Mouse (Mus musculus) hindbrain, postnatal 0 days (tissue): ENCODE results near the gene Celf2. TPM values are rescaled to one million over a fixed set of nuclear protein-coding genes. Genes with fewer than 3 reads are reported as not detected.
A peak's percentile ranks its signal among the peaks of the same experiment; 100 is the strongest.

Experiments used
- ATAC-seq: fragments of 200-750 bp; cut with Nextera tagmentation; 2 replicates; pipeline ENCODE4 v1.8.0; 2017; ENCODE audit warnings: mild to moderate bottlenecking, moderate TSS enrichment, moderate library complexity
- DNase-seq: peaks from one replicate; pipeline ENCODE4 v3.0.0-alpha.2; 2015; ENCODE audit warnings: low spot score
- H3K27ac ChIP-seq: fragments of 300-500 bp; sonication (generic); 2 replicates; pipeline ENCODE4 v1.5.1; 2014; ENCODE audit warnings: mild to moderate bottlenecking
- H3K27me3 ChIP-seq: fragments of 300-500 bp; sonication (generic); 2 replicates; pipeline ENCODE4 v1.6.1; 2014; ENCODE audit warnings: low read length, mixed read lengths; ENCODE audit not compliant: insufficient read depth
- H3K36me3 ChIP-seq: fragments of 300-500 bp; sonication (generic); 2 replicates; pipeline ENCODE4 v1.6.1; 2014; ENCODE audit warnings: low read length, mixed read lengths; ENCODE audit not compliant: insufficient read depth
- H3K4me1 ChIP-seq: fragments of 300-500 bp; sonication (generic); 2 replicates; pipeline ENCODE4 v1.6.1; 2014; ENCODE audit warnings: antibody characterized with exemption, low read length, mixed read lengths; ENCODE audit not compliant: insufficient read depth
- H3K4me2 ChIP-seq: fragments of 300-500 bp; sonication (generic); 2 replicates; pipeline ENCODE4 v1.6.1; 2014; ENCODE audit warnings: low read depth, mild to moderate bottlenecking, low read length, moderate library complexity, mixed read lengths
- H3K4me3 ChIP-seq: fragments of 300-500 bp; sonication (generic); 2 replicates; pipeline ENCODE4 v1.5.1; 2014; ENCODE audit warnings: low read length
- H3K9ac ChIP-seq: fragments of 300-500 bp; sonication (generic); replicated peaks from 2 replicates; pipeline ENCODE4 v1.6.1; 2014; ENCODE audit warnings: mild to moderate bottlenecking, low read length, moderate library complexity, mixed read lengths
- H3K9me3 ChIP-seq: fragments of 300-500 bp; sonication (generic); 2 replicates; pipeline ENCODE4 v1.6.1; 2016; ENCODE audit warnings: low read length, mixed read lengths
- CTCF ChIP-seq: IDR thresholded peaks from 2 replicates; pipeline ENCODE4 v1.5.1; 2016; ENCODE audit warnings: antibody characterized with exemption, control low read depth, low read depth
- WGBS: fragments of 180-500 bp; shearing (Covaris S2); extraction: QIAGEN DNeasy Blood & Tissue Kit; methylation state at CpG from one replicate; pipeline ENCODE4 v1.1.7; 2014; 5-methylcytosine and 5-hydroxymethylcytosine counted together
- polyA plus RNA-seq: library from polyadenylated mRNA; unstranded; fragments of >200 nt; fragmentation: Nextera tagmentation; extraction: Ambion mirVana; gene quantifications from 2 replicates; pipeline ENCODE4 v1.2.1, GENCODE M21; 2015
- total RNA-seq: library from RNA; depleted of rRNA; stranded (reverse); fragments of >200 nt; gene quantifications from 2 replicates; pipeline ENCODE4 v1.2.3, GENCODE M21; 2014

Celf2 gene
- total and polyA plus RNA-seq, 2 experiments from 2014 or later, result 110 to 160 TPM

- no peak overlapping the region for H3K4me2 ChIP-seq
- H3K27me3 ChIP-seq, result no peaks in the 10 kb centered on the region
- ATAC-seq (no peak), DNase-seq (peak; percentile 40)
- no peaks in the 10 kb centered on the region for H3K9me3 ChIP-seq
- no peaks in the 10 kb centered on the region; the same call in 1 of the 2 replicates for H3K4me1 ChIP-seq
- no peak overlapping the region for H3K4me3 ChIP-seq
- H3K9ac ChIP-seq, result no peak overlapping the region
- 27% methylated on average over 10 of the region's 10 CpGs for WGBS
- TF ChIP-seq CTCF, result no peak
- H3K27ac ChIP-seq, result no peak overlapping the region; the same call in 1 of the 2 replicates
- H3K36me3 ChIP-seq, result peaks cover 7% of the 10 kb centered on the region; the same call in 1 of the 2 replicates
Measured at GRCm38 (mm10) chr2:6545127-6545931, 964.0 kb downstream of the Celf2 start.

GRCm38 (mm10) chr2:6543650-6544049 lies 965.7 kb downstream of the Celf2 start:
- no peak for ATAC-seq
- Histone ChIP-seq H3K27me3 (no peaks in the 10 kb centered on the region), H3K27ac (no peak overlapping the region), H3K4me3 (no peak overlapping the region), H3K9me3 (no peaks in the 10 kb centered on the region), H3K9ac (no peak overlapping the region), H3K36me3 (peaks cover 7% of the 10 kb centered on the region; the same call in 1 of the 2 replicates), H3K4me1 (no peaks in the 10 kb centered on the region; the same call in 1 of the 2 replicates), H3K4me2 (no peak overlapping the region)
- WGBS, result 90% methylated on average over 5 of the region's 5 CpGs
- DNase-seq, result no peak
- no peak for TF ChIP-seq CTCF

GRCm38 (mm10) chr2:6542556-6543180 lies 966.7 kb downstream of the Celf2 start:
- no peak for DNase-seq
- ATAC-seq, result no peak
- no peak overlapping the region for H3K4me3 ChIP-seq

GRCm38 (mm10) chr2:6540825-6541224 lies 968.5 kb downstream of the Celf2 start:
- no peaks in the 10 kb centered on the region for H3K9me3 ChIP-seq
- ATAC-seq (peak; percentile 37; the same call in 1 of the 2 replicates), DNase-seq (no peak)
- 81% methylated on average over 5 of the region's 6 CpGs for WGBS
- H3K36me3 ChIP-seq, result peaks cover 7% of the 10 kb centered on the region; the same call in 1 of the 2 replicates
- no peaks in the 10 kb centered on the region for H3K27me3 ChIP-seq
- H3K4me1 ChIP-seq, result no peaks in the 10 kb centered on the region
- H3K4me2 ChIP-seq, result no peak overlapping the region
- no peak overlapping the region for H3K4me3 ChIP-seq
- no peak for TF ChIP-seq CTCF
- H3K27ac ChIP-seq, result no peak overlapping the region
- no peak overlapping the region for H3K9ac ChIP-seq

More at GRCm38 (mm10) chr2:6542556-6543180, 966.7 kb downstream of the Celf2 start:
- Histone ChIP-seq H3K36me3 (peaks cover 7% of the 10 kb centered on the region; the same call in 1 of the 2 replicates), H3K27ac (no peak overlapping the region), H3K4me2 (no peak overlapping the region), H3K9ac (no peak overlapping the region), H3K9me3 (no peaks in the 10 kb centered on the region), H3K4me1 (no peaks in the 10 kb centered on the region; the same call in 1 of the 2 replicates), H3K27me3 (no peaks in the 10 kb centered on the region)
- WGBS, result 84% methylated on average over 12 of the region's 12 CpGs
- TF ChIP-seq CTCF, result no peak

- H3K9ac ChIP-seq, result no peak overlapping the region
- WGBS, result 71% methylated on average over 11 of the region's 11 CpGs
- H3K36me3 ChIP-seq, result peaks cover 7% of the 10 kb centered on the region; the same call in 1 of the 2 replicates
- H3K27ac ChIP-seq, result no peak overlapping the region
- H3K9me3 ChIP-seq, result no peaks in the 10 kb centered on the region
- H3K4me1 ChIP-seq, result no peaks in the 10 kb centered on the region
- H3K4me3 ChIP-seq, result no peak overlapping the region
- ATAC-seq (0 out of 2 replicates have a peak, but pooled peaks have one; percentile 36), DNase-seq (peak; percentile 30)
- TF ChIP-seq CTCF, result no peak
- no peak overlapping the region for H3K4me2 ChIP-seq
- no peaks in the 10 kb centered on the region for H3K27me3 ChIP-seq
Measured at GRCm38 (mm10) chr2:6540092-6540491, 969.3 kb downstream of the Celf2 start.

- no peak overlapping the region for H3K9ac ChIP-seq
- peaks cover 7% of the 10 kb centered on the region; the same call in 1 of the 2 replicates for H3K36me3 ChIP-seq
- H3K9me3 ChIP-seq, result no peaks in the 10 kb centered on the region
- H3K27me3 ChIP-seq, result no peaks in the 10 kb centered on the region
- no peak overlapping the region for H3K27ac ChIP-seq
- TF ChIP-seq CTCF, result no peak
- 72% methylated on average over 2 of the region's 2 CpGs for WGBS
- ATAC-seq, result 0 out of 2 replicates have a peak, but pooled peaks have one; percentile 11
- no peak overlapping the region for H3K4me2 ChIP-seq
- DNase-seq, result no peak
- H3K4me1 ChIP-seq, result no peaks in the 10 kb centered on the region
- no peak overlapping the region for H3K4me3 ChIP-seq
Measured at GRCm38 (mm10) chr2:6538500-6538899, 970.9 kb downstream of the Celf2 start.
